Mouse (Mus musculus): ENCODE data around the gene Med12l.

- TF ChIP-seq GATA1 (IDR thresholded peaks at IDR 0.05; ENCODE audit: borderline replicate concordance, low read length) (no peak), FLI1 (IDR thresholded peaks at IDR 0.05; ENCODE audit: low read length) (no peak)
These were observed 23.1 kb downstream of the Med12l start for GRCm38 (mm10) chr3:59028696-59029095.
